Mouse (Mus musculus): ENCODE results near the gene Gtf3c1.
"Not testable (repeated sequence)": the region's sequence is repeated elsewhere in the genome, so short reads cannot be mapped to it uniquely, and the experiment has no call there.

Gtf3c1 gene

GRCm38 (mm10) chr7:125707593-125708022 is at the start of gene Gtf3c1, which contains the start of gene D430042O09Rik:
Gtf3c1 (minus strand) TSS chr7:125707780.
D430042O09Rik (plus strand) TSS chr7:125707888.
- DNase-seq = peak; percentile 99

GRCm38 (mm10) chr7:125756806-125757205 is 49.2 kb upstream of the Gtf3c1 start:
- DNase-seq = no peak

GRCm38 (mm10) chr7:125753326-125753715 is 45.7 kb upstream of the Gtf3c1 start:
- no peak for DNase-seq

- no peak for DNase-seq
These were observed 45.2 kb upstream of the Gtf3c1 start for GRCm38 (mm10) chr7:125752699-125753325.

GRCm38 (mm10) chr7:125748186-125748585 is 40.6 kb upstream of the Gtf3c1 start:
- DNase-seq = peak; percentile 67

- DNase-seq = peak; percentile 11
These were observed 39.7 kb upstream of the Gtf3c1 start for GRCm38 (mm10) chr7:125747316-125747690.

- no peak for DNase-seq
These were observed 39.2 kb upstream of the Gtf3c1 start for GRCm38 (mm10) chr7:125746621-125747315.

GRCm38 (mm10) chr7:125744774-125745173 is 37.2 kb upstream of the Gtf3c1 start:
- no peak for DNase-seq

GRCm38 (mm10) chr7:125741271-125741703 is 33.7 kb upstream of the Gtf3c1 start:
- no peak for DNase-seq

GRCm38 (mm10) chr7:125740521-125740920 is 32.9 kb upstream of the Gtf3c1 start:
- DNase-seq = no peak

- DNase-seq = no peak
These were observed 28.9 kb upstream of the Gtf3c1 start for GRCm38 (mm10) chr7:125736366-125737015.

GRCm38 (mm10) chr7:125733791-125734190 is 26.2 kb upstream of the Gtf3c1 start:
- DNase-seq = no peak

GRCm38 (mm10) chr7:125731679-125732078 is 24.1 kb upstream of the Gtf3c1 start:
- no peak for DNase-seq

GRCm38 (mm10) chr7:125723189-125723972 is 15.8 kb upstream of the Gtf3c1 start:
- DNase-seq = no peak

GRCm38 (mm10) chr7:125722127-125722526 is 14.5 kb upstream of the Gtf3c1 start:
- no peak for DNase-seq

- no peak for DNase-seq
These were observed 13.5 kb upstream of the Gtf3c1 start for GRCm38 (mm10) chr7:125721033-125721432.

- DNase-seq = no peak
These were observed 12.8 kb upstream of the Gtf3c1 start for GRCm38 (mm10) chr7:125720370-125720769.

GRCm38 (mm10) chr7:125717612-125718011 is 10.0 kb upstream of the Gtf3c1 start:
- no peak for DNase-seq

- no peak for DNase-seq
These were observed 9.1 kb upstream of the Gtf3c1 start for GRCm38 (mm10) chr7:125716724-125717123.

GRCm38 (mm10) chr7:125714803-125715202 is 7.2 kb upstream of the Gtf3c1 start:
- no peak for DNase-seq

- not testable (repeated sequence) for DNase-seq
These were observed 6.0 kb upstream of the Gtf3c1 start for GRCm38 (mm10) chr7:125713542-125714055.

- DNase-seq = no peak
These were observed 520 bp upstream of the Gtf3c1 start for GRCm38 (mm10) chr7:125708100-125708499.

GRCm38 (mm10) chr7:125707186-125707585 is 394 bp downstream of the Gtf3c1 start:
- peak; percentile 79 for DNase-seq

All from embryo, embryonic 11 days (tissue).